Mouse (Mus musculus) heart, postnatal 10 days (tissue): ENCODE data around the gene Serpina3j. TPM values are rescaled to one million over a fixed set of nuclear protein-coding genes. Genes with fewer than 3 reads are reported as not detected.

ENCODE experiments used
- total RNA-seq, 2 experiments: library from RNA; stranded (reverse); gene quantifications; 2 replicates each; pipeline ENCODE4 v1.2.3; 2021

The Serpina3j gene
- total RNA-seq, 2 experiments from 2014 or later = not detected

Other genes with a start within 250 kb of the Serpina3j start
- not detected for gene Serpina5, start 213.4 kb upstream of the Serpina3j start, total RNA-seq
- not detected for gene Serpina3a, start 201.8 kb upstream of the Serpina3j start, total RNA-seq
- not detected for gene Serpina3b, start 186.6 kb upstream of the Serpina3j start, total RNA-seq
- gene Serpina3c, start 160.7 kb upstream of the Serpina3j start, total RNA-seq = under 1 TPM; 0.22 to 0.45 TPM
- gene Serpina3f, start 100.0 kb upstream of the Serpina3j start, total RNA-seq = not detected
- gene Serpina3g, start 78.3 kb upstream of the Serpina3j start, total RNA-seq = 1 to 10 TPM in 1 of 2 experiments, under 1 TPM in 1; 0.62 to 1.1 TPM
- 1 to 10 TPM in 1 of 2 experiments, under 1 TPM in 1; 0.62 to 1.6 TPM for gene Serpina3i, start 51.4 kb upstream of the Serpina3j start, total RNA-seq
- not detected for gene Serpina3k, start 23.9 kb downstream of the Serpina3j start, total RNA-seq
- gene Serpina3m, start 23.9 kb downstream of the Serpina3j start, total RNA-seq = not detected
- 1 to 10 TPM in 1 of 2 experiments, under 1 TPM in 1; 0.84 to 2.4 TPM for gene Serpina3n, start 92.2 kb downstream of the Serpina3j start, total RNA-seq
- gene Gsc, start 158.8 kb downstream of the Serpina3j start, total RNA-seq = under 1 TPM; 0.20 to 0.34 TPM